In genomic region chr14:73176266-73176665, GRCm38 (mm10) we compare ENCODE assay signal across 20 mouse cellular contexts. TPM values are rescaled to one million over a fixed set of nuclear protein-coding genes. Genes with fewer than 3 reads are reported as not detected.
DNase-seq lines count a peak whose midpoint lies in the region; ATAC-seq and TF ChIP-seq lines count a peak whose summit lies in the region.
"Had no signal": no experiment of that assay in that cellular context is flagged by ENCODE, and none has a peak within 500 bp of the region (broad histone marks: within the 10 kb centered on the region; RNA-seq: fewer than 3 reads in every experiment).

No protein-coding gene starts in this region.

- H3K27ac ChIP-seq in layer of hippocampus, adult 2 months = peak overlapping the region; percentile 86
- peak overlapping the region; percentile 90 for H3K27ac ChIP-seq in brown adipose tissue, adult 24 weeks (replicated peaks; ENCODE audit: low read depth, low read length)
- H3K27ac ChIP-seq: embryonic facial prominence, embryonic 15.5 days; forebrain, embryonic 12.5 days; hindbrain, embryonic 15.5 days; kidney, postnatal 0 days; limb, embryonic 13.5 days; midbrain, embryonic 12.5 days; neural tube, embryonic 13.5 days; stomach, embryonic 15.5 days had no signal

- DNase-seq in adrenal gland, postnatal 10 days = peak; percentile 52
- no peak for DNase-seq in adrenal gland, adult 8-10 months
- DNase-seq in layer of hippocampus, adult 2 months (ENCODE audit: low spot score in 2 of 2) = no peak
- DNase-seq in layer of hippocampus, adult 11-12 months (ENCODE audit: low spot score) = no peak
- DNase-seq in right cerebral cortex, postnatal 4 days = no peak
- DNase-seq: cerebellum, adult 8-10 months; gastrocnemius, postnatal 36 days; lung, adult 2 months had no signal

- H3K4me3 ChIP-seq in layer of hippocampus, adult 2 months = no peak overlapping the region
- no peak overlapping the region for H3K4me3 ChIP-seq in brown adipose tissue, adult 24 weeks (ENCODE audit: insufficient read depth, low read depth, low read length)
- H3K4me3 ChIP-seq: embryonic facial prominence, embryonic 15.5 days; forebrain, embryonic 12.5 days; hindbrain, embryonic 15.5 days; limb, embryonic 13.5 days; midbrain, embryonic 12.5 days; neural tube, embryonic 13.5 days; stomach, embryonic 15.5 days had no signal

- ATAC-seq in megakaryocyte-erythroid progenitor cell, adult 5-6 weeks (replicated peaks; ENCODE audit: low FRiP score, low TSS enrichment, poor library complexity, severe bottlenecking) = peak; percentile 80
- no peak for ATAC-seq in erythroid progenitor cell, adult 5-6 weeks (replicated peaks; ENCODE audit: low FRiP score, poor library complexity, severe bottlenecking)
- ATAC-seq: intestine, embryonic 16.5 days had no signal

- H3K4me1 ChIP-seq in brown adipose tissue, adult 24 weeks (ENCODE audit: control insufficient read depth, insufficient read depth, insufficient read length, low read length) = peaks cover 70% of the 10 kb centered on the region
- H3K4me1 ChIP-seq: forebrain, embryonic 12.5 days; hindbrain, embryonic 15.5 days; midbrain, embryonic 12.5 days; stomach, embryonic 15.5 days had no signal

- no peak for TF ChIP-seq CTCF in layer of hippocampus, adult 2 months (conservative IDR thresholded peaks at IDR 0.05)

RNA-seq across cellular contexts. Expression of gene Rcbtb2, which starts 53.4 kb away (rescaled TPM):
- total RNA-seq in adrenal gland, postnatal 10 days (2021) = 10 to 100 TPM; 49.9 to 64.4 TPM
- 10 to 100 TPM; 30.0 to 45.1 (median 35.5) TPM for total RNA-seq in adrenal gland, adult 8-10 months (2022)
- total RNA-seq in layer of hippocampus, adult 2 months (2021) = 10 to 100 TPM; 29.0 to 34.8 TPM
- 138 and 227 TPM in 2 replicates for polyA plus RNA-seq in brown adipose tissue, adult 24 weeks (2012; ENCODE audit: insufficient read depth, insufficient read length, missing spikeins)
- 16.7 and 26.2 TPM in 2 replicates for total RNA-seq in megakaryocyte-erythroid progenitor cell, adult 5-6 weeks (2014; fragmentation: Nextera tagmentation)
- 20.5 and 33.5 TPM in 2 replicates for total RNA-seq in megakaryocyte-erythroid progenitor cell, adult 5-6 weeks (2017)
- 4.2 and 11.5 TPM in 2 replicates for total RNA-seq in erythroid progenitor cell, adult 5-6 weeks (2015; ENCODE audit: low replicate concordance)
- 4.5 and 10.4 TPM in 2 replicates for total RNA-seq in erythroid progenitor cell, adult 5-6 weeks (2017; ENCODE audit: low replicate concordance)
